Mouse (Mus musculus) liver, embryonic 11.5 days (tissue): ENCODE data around the gene Actr3. TPM values are rescaled to one million over a fixed set of nuclear protein-coding genes. Genes with fewer than 3 reads are reported as not detected.

Source experiments
- ATAC-seq: fragments of 200-750 bp; cut with Nextera tagmentation; replicated peaks from 2 replicates; pipeline ENCODE4 v1.8.0; 2017; ENCODE audit warnings: moderate number of reproducible peaks, mild to moderate bottlenecking, moderate TSS enrichment, moderate library complexity; ENCODE audit not compliant: low FRiP score
- DNase-seq: peaks from one replicate; pipeline ENCODE4 v3.0.0-alpha.2; 2017; ENCODE audit warnings: low spot score
- H3K27ac ChIP-seq: fragments of 300-500 bp; sonication (generic); 2 replicates; pipeline ENCODE4 v1.5.1; 2014; ENCODE audit warnings: mild to moderate bottlenecking, low read depth, low read length, control low read depth
- H3K27me3 ChIP-seq: fragments of 300-500 bp; sonication (generic); replicated peaks from 2 replicates; pipeline ENCODE4 v1.6.1; 2014; ENCODE audit warnings: low read length, mixed read lengths; ENCODE audit not compliant: control insufficient read depth, insufficient read depth
- H3K36me3 ChIP-seq: fragments of 300-500 bp; sonication (generic); 2 replicates; pipeline ENCODE4 v1.6.1; 2014; ENCODE audit warnings: mild to moderate bottlenecking, low read length, moderate library complexity, mixed read lengths; ENCODE audit not compliant: control insufficient read depth, insufficient read depth
- H3K4me1 ChIP-seq: fragments of 300-500 bp; sonication (generic); replicated peaks from 2 replicates; pipeline ENCODE4 v1.6.1; 2014; ENCODE audit warnings: low read length, mixed read lengths; ENCODE audit not compliant: control insufficient read depth, insufficient read depth
- H3K4me2 ChIP-seq: fragments of 300-500 bp; sonication (generic); 2 replicates; pipeline ENCODE4 v1.6.1; 2014; ENCODE audit warnings: mild to moderate bottlenecking, control low read depth, moderate library complexity
- H3K4me3 ChIP-seq: fragments of 300-500 bp; sonication (generic); 2 replicates; pipeline ENCODE4 v1.5.1; 2014; ENCODE audit warnings: low read depth, low read length, control low read depth
- H3K9ac ChIP-seq: fragments of 300-500 bp; sonication (generic); 2 replicates; pipeline ENCODE4 v1.6.1; 2014; ENCODE audit warnings: low read depth, low read length, control low read depth
- H3K9me3 ChIP-seq: fragments of 300-500 bp; sonication (generic); 2 replicates; pipeline ENCODE4 v1.6.1; 2016; ENCODE audit warnings: low read length, inconsistent platforms, mixed read lengths; ENCODE audit not compliant: control insufficient read depth
- WGBS: fragments of 180-500 bp; shearing (Covaris S2); extraction: QIAGEN DNeasy Blood & Tissue Kit; methylation state at CpG from one replicate; pipeline ENCODE4 v1.1.7; 2014; 5-methylcytosine and 5-hydroxymethylcytosine counted together
- polyA plus RNA-seq: library from polyadenylated mRNA; unstranded; fragments of >200 nt; fragmentation: Nextera tagmentation; extraction: Ambion mirVana; gene quantifications from 2 replicates; pipeline ENCODE4 v1.2.1, GENCODE M21; 2014

The Actr3 gene
- polyA plus RNA-seq, 1 experiment from 2014 or later, result 245 TPM

DNA sequence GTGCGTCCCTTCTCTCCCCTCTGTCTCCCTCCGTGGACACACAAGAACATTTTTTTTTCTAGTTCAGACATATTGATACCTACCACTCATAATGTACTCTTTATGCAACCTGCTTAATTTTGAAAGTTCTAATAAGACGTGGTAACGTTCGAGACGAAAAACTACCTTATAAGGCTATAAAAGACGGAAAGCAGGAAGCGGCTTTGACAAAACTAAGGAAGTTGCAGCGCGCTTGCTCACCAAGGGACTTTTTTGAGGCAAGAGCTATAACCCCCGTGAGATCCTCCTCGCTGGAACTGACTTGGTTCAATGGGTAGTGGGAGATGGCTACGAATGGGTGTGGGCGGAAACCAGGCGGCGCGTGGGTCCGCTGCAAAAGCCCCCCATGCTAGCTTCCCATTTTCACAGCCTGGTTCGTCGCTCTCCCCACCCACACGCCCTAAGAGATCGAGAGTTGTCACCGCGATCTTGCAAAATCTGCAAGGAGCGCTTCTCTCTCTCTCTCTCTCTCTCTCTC, 984 bp downstream of the Actr3 start:
- H3K4me2 ChIP-seq, result peak overlapping the region; percentile 73
- DNase-seq (peak; percentile 64), ATAC-seq (peak; percentile 18)
- peak overlapping the region; percentile 93 for H3K9ac ChIP-seq
- no peaks in the 10 kb centered on the region for H3K9me3 ChIP-seq
- no peaks in the 10 kb centered on the region for H3K27me3 ChIP-seq
- H3K4me3 ChIP-seq, result peak overlapping the region; percentile 86
- under 1% methylated on average over 25 of the region's 25 CpGs for WGBS
- no peaks in the 10 kb centered on the region for H3K36me3 ChIP-seq
- peak overlapping the region; percentile 94 for H3K27ac ChIP-seq
- peaks cover 34% of the 10 kb centered on the region for H3K4me1 ChIP-seq

- ATAC-seq (no peak), DNase-seq (no peak)
- H3K4me3 ChIP-seq, result no peak overlapping the region
- no peaks in the 10 kb centered on the region for H3K9me3 ChIP-seq
- H3K4me1 ChIP-seq, result peaks cover 41% of the 10 kb centered on the region
- H3K4me2 ChIP-seq, result peak overlapping the region; percentile 31
- no peak overlapping the region for H3K9ac ChIP-seq
- H3K27ac ChIP-seq, result no peak overlapping the region
- 42% methylated on average over 4 of the region's 4 CpGs for WGBS
- no peaks in the 10 kb centered on the region for H3K36me3 ChIP-seq
- H3K27me3 ChIP-seq, result no peaks in the 10 kb centered on the region
Observed at GRCm38 (mm10) chr1:125431286-125431685, 4.2 kb downstream of the Actr3 start.

DNA sequence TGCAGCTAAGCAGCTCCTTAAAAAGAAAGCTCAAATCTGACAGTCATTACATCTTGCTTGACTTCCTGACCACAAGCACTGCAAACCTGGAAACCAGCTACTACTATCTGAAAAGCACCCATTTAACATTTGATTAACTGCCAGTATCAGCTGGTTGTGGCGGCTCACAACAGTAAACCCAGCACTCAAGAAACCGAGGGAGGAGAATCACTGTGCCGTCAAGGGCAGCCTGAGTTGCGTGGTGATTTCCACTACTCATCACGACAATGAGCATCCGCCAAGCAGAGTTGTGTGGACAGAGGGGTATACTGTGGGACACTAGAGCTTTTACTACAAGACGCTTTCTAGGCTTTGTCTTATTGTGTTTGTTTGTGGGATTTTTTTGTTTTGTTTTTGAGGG, 4.8 kb downstream of the Actr3 start:
- no peak for ATAC-seq
- H3K4me2 ChIP-seq, result peak overlapping the region; percentile 31; the same call in 1 of the 2 replicates
- no peak overlapping the region for H3K27ac ChIP-seq
- DNase-seq, result no peak
- H3K36me3 ChIP-seq, result no peaks in the 10 kb centered on the region
- no peak overlapping the region for H3K4me3 ChIP-seq
- WGBS, result 29% methylated on average over 7 of the region's 7 CpGs
- H3K9ac ChIP-seq, result no peak overlapping the region
- no peaks in the 10 kb centered on the region for H3K27me3 ChIP-seq
- peaks cover 42% of the 10 kb centered on the region for H3K4me1 ChIP-seq
- H3K9me3 ChIP-seq, result no peaks in the 10 kb centered on the region

- Histone ChIP-seq H3K4me3 (no peak overlapping the region), H3K27me3 (no peaks in the 10 kb centered on the region), H3K4me2 (no peak overlapping the region), H3K9me3 (no peaks in the 10 kb centered on the region), H3K9ac (no peak overlapping the region), H3K36me3 (no peaks in the 10 kb centered on the region), H3K27ac (no peak overlapping the region), H3K4me1 (peaks cover 43% of the 10 kb centered on the region)
- 64% methylated on average over 4 of the region's 4 CpGs for WGBS
- DNase-seq (no peak), ATAC-seq (no peak)
Observed at GRCm38 (mm10) chr1:125429984-125430383, 5.5 kb downstream of the Actr3 start.

DNA sequence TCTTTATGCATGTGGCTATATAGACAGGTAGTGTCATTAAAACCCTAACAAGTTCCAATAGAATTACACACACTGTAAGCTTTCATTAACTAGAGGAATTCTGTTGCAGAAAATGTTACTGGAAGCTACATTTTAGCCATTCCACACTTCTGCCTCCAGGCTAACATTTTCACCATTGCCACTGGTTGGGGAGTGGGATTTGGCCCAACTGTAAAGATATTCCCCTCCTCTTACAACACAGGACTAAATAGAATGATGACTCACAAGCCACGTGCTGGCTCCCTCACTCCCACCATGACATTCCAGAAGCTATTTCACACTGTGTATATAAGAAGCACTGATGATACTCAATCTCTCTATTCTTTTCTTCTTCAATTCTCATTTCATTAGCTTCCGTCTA, 7.2 kb downstream of the Actr3 start:
- ATAC-seq, result no peak
- DNase-seq, result no peak
- Histone ChIP-seq H3K9me3 (no peaks in the 10 kb centered on the region), H3K9ac (no peak overlapping the region), H3K4me3 (no peak overlapping the region), H3K27ac (no peak overlapping the region), H3K4me2 (no peak overlapping the region), H3K36me3 (no peaks in the 10 kb centered on the region), H3K4me1 (peaks cover 42% of the 10 kb centered on the region), H3K27me3 (no peaks in the 10 kb centered on the region)
- WGBS, result 63% methylated on average over 2 of the region's 2 CpGs

DNA sequence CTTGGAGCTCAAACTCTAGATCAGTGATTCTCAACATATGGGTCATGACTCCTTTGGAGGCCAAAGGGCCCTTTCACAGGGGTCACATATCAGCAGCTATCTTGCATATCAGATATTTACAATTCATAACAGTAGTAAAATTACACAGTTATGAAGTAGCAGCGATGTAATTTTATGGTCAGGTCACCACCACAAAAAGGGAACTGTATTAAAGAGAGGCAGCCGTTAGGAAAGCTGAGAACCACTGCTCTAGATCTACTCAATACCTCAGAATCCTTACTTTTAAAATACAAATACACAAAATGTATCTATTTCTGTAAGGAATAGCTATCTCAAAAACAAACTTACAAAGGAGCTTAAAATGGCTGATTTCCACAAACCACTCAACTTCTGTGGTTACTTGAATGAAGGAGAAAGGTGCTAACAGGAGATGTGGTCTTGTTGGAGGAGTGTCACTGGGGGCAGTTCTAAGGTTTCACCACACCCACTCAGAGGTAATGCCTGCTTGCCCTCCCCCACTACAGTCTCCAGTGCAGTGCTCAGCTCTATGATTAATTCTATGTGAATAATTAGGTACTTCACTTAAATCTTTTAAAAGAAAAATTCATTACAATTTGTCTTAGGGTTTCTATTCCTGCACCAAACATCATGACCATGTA, 9.0 kb downstream of the Actr3 start:
- Histone ChIP-seq H3K36me3 (no peaks in the 10 kb centered on the region), H3K4me1 (peaks cover 26% of the 10 kb centered on the region), H3K4me3 (no peak overlapping the region), H3K27me3 (no peaks in the 10 kb centered on the region), H3K9me3 (no peaks in the 10 kb centered on the region), H3K9ac (no peak overlapping the region), H3K27ac (no peak overlapping the region), H3K4me2 (no peak overlapping the region)
- 75% methylated on average over 2 of the region's 2 CpGs for WGBS
- ATAC-seq, result 0 out of 2 replicates have a peak, but pooled peaks have one; percentile 52
- no peak for DNase-seq

DNA sequence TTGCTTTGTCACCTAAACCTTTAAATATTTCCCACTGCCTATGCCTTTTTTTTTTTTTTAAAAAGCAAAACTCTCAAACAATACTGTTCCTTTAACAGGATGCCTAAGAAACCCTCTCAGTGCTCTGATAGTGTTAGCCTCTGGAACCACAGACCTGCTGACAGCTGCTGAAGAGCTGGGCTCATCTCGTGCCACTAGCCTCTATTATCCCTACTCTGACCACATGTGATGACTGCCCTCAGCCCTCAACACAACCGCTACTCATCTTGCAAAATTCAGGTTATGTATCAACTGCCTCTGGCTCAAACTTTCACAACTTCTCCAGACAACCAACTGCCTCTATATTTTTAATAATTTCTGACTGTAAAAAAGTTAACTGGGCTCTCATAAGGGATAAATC, 15.6 kb downstream of the Actr3 start:
- ATAC-seq (no peak), DNase-seq (no peak)
- Histone ChIP-seq H3K4me2 (no peak overlapping the region), H3K27ac (no peak overlapping the region), H3K4me3 (no peak overlapping the region), H3K9ac (no peak overlapping the region), H3K36me3 (peaks cover 8% of the 10 kb centered on the region; the same call in 1 of the 2 replicates), H3K4me1 (no peaks in the 10 kb centered on the region), H3K27me3 (no peaks in the 10 kb centered on the region), H3K9me3 (no peaks in the 10 kb centered on the region)
- WGBS, result 51% methylated on average over 2 of the region's 2 CpGs

GRCm38 (mm10) chr1:125418732-125419131, 16.8 kb downstream of the Actr3 start:
- Histone ChIP-seq H3K4me2 (no peak overlapping the region), H3K27me3 (no peaks in the 10 kb centered on the region), H3K9me3 (no peaks in the 10 kb centered on the region), H3K9ac (no peak overlapping the region), H3K4me1 (no peaks in the 10 kb centered on the region), H3K36me3 (peaks cover 8% of the 10 kb centered on the region; the same call in 1 of the 2 replicates), H3K4me3 (no peak overlapping the region), H3K27ac (no peak overlapping the region)
- DNase-seq (no peak), ATAC-seq (peak; percentile 53)
- 86% methylated on average over 4 of the region's 4 CpGs for WGBS

GRCm38 (mm10) chr1:125407220-125407619, 28.3 kb downstream of the Actr3 start:
- Histone ChIP-seq H3K4me1 (no peaks in the 10 kb centered on the region), H3K9ac (no peak overlapping the region), H3K4me2 (no peak overlapping the region), H3K27me3 (no peaks in the 10 kb centered on the region), H3K9me3 (no peaks in the 10 kb centered on the region), H3K4me3 (no peak overlapping the region), H3K36me3 (peaks cover 17% of the 10 kb centered on the region; the same call in 1 of the 2 replicates), H3K27ac (no peak overlapping the region)
- 92% methylated on average over 6 of the region's 6 CpGs for WGBS
- DNase-seq (no peak), ATAC-seq (no peak)
